Mouse (Mus musculus) ES-Bruce4 (cell line): ENCODE data around the gene Fam69a.

Experiments
- CTCF ChIP-seq: IDR thresholded peaks from one replicate; pipeline ENCODE4 v1.8.1; 2011; ENCODE audit warnings: low read depth, low read length
- POLR2A ChIP-seq: IDR thresholded peaks from one replicate; pipeline ENCODE4 v1.8.1; 2011; ENCODE audit warnings: low read length; ENCODE audit not compliant: insufficient read depth

DNA sequence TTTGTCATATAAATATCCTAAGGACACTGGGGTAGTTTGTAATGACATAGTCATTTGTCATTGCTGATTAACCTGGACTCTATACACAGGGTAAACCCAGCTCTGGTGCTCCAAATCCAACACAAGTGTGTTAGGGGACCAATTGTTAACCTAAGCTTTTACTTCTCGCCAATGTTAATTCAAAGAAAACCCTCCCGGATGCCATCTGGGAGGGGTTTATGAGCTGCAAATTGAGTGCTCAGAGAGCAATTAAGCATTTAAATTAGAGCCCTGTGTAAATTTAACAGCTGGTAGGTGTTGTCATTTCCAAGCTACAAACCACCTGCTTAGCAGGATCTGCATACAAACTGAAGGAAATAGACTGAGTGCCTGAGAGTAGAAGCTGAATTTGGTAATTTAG lies 48.6 kb upstream of the Fam69a start:
- TF ChIP-seq POLR2A (no peak), CTCF (no peak)
